Mouse (Mus musculus) kidney, postnatal 10 days (tissue): Measurements from ENCODE around the gene Ncoa5.

ENCODE experiments used
- DNase-seq: peaks from one replicate; pipeline ENCODE4 v3.0.0; 2021; ENCODE audit warnings: mixed read lengths

Gene Ncoa5

GRCm38 (mm10) chr2:164953224-164953623 lies 81.4 kb downstream of the Ncoa5 start:
- peak; percentile 89 for DNase-seq

GRCm38 (mm10) chr2:164952448-164952847 lies 82.2 kb downstream of the Ncoa5 start:
- DNase-seq: no peak

- DNase-seq: no peak
These were observed 82.9 kb downstream of the Ncoa5 start for GRCm38 (mm10) chr2:164951745-164952144.

DNA sequence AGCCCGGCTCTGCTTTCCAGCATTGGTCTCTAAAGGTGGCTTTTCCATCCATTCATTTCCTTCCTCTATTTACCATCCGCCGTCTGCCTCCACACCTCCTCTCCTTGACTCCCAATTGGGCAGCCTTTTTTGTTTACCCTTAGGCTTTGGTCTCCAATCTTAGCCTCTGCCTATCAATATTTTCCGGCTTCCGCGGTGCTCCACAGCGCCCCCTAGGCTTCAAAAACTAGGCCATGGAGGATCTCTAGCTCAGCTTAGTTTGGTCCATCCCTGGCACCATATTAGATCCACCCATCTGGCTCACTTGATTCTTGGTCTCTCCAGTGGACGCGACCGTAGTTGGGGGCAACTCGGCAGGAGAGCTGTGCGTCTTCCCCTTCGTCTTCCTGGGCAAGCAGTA lies 84.2 kb downstream of the Ncoa5 start:
- peak; percentile 35 for DNase-seq
